Mouse (Mus musculus) testis, postnatal 10 days (tissue): ENCODE measurements at regions not wholly inside any gene's neighbourhood (a gene's known extent, or its start where the extent isn't known, plus 50 kb on each side); places are given as distances from the start of the nearest gene placed in this dataset.

ENCODE experiments used
- DNase-seq: peaks from one replicate; pipeline ENCODE4 v3.0.0; 2021; ENCODE audit warnings: low spot score

DNA sequence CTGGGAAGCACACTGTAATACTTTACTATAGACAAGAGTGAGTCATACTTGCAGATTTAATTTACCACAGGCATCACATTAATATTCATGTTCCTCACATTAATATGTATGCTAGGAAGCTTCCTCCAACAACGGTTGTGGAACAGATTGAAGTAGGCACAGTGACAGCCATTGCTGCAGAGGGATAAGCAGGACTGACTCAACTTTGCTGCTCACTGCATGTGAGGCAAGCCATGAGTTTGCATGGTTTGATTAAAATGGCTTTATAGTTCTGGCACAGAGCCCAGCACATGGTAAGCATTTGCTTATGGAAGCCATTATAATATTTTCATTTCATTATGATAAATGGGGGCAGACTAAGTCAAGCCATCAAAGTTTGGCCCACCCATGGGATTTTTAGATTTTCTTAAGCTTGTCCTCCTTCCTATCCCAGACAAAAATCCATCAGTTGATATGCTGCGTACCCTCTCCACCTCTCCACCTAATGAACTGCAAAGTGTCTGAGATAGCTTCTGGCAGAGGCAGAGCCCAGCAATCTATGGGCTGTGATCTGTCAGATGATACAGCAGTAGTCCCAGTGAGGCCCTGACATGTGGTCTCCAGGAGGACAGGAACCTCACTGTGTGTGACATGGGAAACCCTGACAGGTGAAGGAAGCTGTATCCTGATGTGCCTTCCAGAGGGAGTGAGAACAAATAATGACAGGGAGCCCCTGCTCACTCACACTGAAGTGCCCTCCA, 109.6 kb upstream of the Arrdc4 start:
- DNase-seq, result no peak

DNA sequence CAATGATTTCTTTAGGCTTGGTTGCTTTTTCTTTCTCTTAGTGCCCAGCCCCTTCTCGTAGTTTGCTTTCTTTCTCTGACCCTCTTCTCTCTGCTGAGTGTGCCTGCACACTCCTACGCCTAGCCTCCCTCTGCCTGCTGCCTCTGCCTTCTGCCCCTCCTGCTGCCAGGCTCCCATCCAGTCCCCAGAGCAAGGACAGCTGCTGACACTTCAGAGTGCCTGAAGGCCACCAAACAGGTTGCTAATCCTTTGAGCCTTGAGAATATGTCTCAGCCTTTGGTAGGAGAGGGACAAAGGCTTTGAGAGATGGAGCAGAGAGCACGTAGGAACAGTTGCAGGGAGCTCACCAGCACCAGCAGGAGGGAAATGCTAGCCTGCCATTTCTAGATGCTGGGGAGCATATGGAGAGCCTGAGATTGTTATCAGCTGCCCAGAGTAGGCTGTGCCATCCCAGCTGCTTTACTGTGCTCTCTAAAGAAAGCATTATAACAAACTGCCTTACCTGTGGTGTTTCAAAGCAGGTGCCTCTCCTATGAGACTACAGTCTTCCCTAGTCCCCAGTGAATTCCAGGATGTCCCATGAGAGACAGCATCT, 103.0 kb upstream of the Arrdc4 start:
- DNase-seq, result no peak

DNA sequence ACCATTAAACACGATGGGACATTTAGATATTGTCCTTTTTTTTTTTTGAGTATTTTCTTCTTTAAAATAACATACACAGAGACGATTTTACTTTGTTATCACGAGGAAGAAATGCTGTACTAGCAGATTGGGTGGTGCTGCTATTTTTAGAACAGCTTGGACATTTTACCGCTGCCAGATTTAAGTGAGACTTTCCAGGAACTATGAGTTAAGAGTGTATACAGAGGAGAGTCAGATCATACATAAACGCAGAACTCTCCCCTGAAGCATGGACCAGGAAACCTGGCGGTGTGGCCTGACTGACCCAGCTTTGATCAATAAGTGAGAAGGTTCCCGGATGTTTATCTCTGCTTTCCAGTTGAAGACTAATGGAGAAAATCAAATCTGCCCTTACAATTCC, 95.6 kb upstream of the Arrdc4 start:
- no peak for DNase-seq

DNA sequence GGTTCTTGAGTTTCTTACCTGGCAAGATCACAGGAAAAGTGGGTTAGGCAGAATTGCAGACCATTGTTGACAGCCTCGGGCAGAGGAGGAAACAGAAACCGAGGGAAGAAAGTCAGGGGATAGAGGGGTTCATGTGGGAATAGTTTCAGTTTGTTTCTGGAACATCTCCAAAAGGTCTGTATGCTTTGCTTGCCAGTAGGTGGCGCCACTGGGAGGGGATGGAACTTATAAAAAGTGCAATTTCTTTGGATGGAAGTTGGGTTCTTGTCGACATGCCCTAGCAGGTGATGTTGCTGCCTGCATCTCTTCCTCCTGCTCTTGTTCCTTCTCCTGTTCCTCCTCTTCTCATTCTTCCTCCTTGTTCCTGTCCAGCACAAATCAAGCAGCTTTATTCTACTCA, 94.3 kb upstream of the Arrdc4 start:
- DNase-seq, result peak; percentile 70

DNA sequence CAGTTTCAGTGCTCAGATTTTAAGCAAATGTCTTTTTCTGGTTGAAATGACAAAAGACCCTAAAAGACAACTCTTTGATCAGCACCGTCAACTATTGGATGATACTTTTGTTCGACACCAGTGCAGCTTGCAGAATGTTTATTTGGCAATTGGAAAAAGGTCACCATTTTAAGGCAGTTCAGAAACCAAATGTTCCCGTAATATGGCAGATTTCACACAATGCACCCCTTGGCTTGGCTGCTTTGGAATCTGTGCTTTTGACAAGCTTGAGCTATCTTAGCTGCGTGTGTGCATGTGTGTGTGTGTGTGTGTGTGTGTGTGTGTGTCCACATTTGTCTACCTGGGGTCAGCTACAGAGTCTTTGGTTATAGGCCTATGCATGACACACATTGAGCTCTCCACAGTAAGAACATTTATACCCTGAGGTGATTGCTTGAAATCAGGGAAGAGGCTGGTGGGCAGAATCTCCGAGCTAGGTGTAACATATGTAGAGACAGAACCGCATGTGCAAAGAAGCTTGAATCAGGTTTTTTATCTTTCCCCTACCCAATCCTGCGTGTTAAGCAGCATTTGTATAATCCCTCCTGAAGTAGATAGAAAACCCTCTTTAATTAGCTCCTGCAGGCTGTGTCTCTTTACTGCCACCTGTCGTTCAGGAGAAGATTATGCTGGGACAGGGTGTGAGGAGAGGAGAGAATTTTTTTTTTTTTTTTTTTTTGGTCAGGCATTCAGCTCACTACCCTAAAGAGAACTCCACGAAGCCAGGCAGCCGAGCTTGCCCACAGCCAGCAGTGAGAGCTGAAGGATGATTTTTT, 85.1 kb upstream of the Arrdc4 start:
- DNase-seq, result no peak

DNA sequence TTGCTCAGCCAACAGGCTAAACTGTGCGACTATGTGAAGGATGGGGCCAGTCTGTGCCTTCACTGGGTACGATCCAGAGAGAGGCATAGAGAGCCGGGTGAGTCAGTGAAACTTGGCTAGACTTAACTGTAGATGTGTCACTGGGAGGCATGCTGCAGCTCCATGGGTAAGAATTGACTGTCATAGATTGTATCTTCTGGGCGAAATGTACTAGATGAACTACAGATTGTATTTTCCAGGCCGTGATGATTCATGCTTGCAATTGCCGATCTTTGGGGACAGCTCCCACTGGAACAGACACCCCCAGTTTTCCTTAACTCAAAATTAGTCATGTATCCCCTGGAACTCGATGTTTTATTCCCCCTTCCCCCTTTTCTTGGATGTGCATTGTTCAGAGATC, 84.5 kb upstream of the Arrdc4 start:
- DNase-seq, result no peak

DNA sequence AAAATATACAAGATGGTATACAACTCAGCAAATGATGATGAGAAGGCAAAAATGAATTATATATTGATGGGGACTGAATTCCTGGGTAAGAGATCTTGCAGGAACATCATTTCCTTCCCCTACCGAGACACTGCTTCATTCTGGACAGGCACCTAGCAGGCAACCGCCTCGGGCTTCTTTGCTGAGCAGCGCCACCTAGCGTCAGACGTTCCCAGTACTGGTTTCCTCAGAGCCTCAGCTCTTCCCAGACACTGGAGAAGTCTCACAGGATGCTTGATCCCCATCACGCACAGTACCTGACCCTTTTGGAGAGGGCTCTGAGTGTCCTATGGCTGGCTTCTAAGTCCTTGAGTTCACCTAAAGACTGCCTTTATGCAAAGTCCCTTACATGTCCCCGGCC, 80.8 kb upstream of the Arrdc4 start:
- peak; percentile 95 for DNase-seq

DNA sequence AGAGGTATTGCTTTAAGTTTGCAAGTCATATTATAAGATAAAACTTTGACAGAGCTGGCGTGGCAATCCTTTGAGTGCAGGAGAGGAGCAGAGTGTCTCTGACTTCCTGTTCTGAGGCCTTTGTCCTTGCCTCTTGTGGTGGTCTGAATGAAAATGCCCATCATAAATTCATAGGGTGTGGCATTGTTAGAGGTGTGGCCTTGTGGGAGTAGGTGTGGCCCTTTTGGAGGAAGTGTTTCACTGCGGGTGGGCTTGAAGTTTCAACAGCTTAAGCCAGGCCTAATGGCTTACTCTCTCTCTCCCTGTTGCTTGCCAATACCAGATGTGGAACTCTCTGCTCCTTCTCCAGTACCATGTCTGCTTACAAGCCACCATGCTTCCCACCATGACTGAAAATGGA, 75.4 kb upstream of the Arrdc4 start:
- DNase-seq, result no peak

DNA sequence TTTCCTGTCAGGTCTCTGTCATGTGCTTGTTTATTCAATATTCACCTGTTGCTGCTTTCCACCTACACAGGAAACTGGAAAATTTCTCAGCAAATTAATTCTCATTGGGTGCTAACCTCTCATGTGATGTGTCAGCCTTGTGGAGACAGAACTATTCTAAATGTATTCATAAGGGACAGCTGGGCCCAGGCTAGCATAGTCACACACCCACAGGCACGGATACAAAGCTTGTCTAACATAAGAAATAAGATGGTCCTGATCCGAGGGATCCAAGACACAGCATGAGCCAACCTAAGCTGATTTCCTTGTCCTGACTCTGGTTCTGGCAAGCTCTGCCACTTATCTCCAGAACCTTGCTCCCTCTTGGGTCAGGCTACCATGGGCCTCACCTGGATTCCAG, 74.6 kb upstream of the Arrdc4 start:
- no peak for DNase-seq

DNA sequence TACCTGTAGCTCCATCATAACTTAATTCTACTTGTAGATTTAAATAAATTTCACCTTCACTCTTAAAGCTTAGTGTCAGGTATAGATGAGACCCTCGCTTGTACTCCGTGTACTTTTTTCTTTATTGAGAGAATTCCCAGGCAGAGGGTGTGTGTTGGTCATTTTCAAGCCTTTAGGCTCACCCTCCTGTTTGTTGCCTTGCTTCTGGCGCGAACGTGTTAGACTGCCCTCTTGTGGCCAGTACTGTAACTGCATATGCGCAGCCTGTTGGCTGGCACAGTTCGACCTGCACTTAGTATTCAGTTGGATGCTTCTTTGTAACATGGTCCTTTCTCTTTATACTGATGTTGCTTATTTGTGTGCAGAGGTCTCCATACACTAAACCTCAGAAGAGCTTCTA, 74.1 kb upstream of the Arrdc4 start:
- peak; percentile 71 for DNase-seq

DNA sequence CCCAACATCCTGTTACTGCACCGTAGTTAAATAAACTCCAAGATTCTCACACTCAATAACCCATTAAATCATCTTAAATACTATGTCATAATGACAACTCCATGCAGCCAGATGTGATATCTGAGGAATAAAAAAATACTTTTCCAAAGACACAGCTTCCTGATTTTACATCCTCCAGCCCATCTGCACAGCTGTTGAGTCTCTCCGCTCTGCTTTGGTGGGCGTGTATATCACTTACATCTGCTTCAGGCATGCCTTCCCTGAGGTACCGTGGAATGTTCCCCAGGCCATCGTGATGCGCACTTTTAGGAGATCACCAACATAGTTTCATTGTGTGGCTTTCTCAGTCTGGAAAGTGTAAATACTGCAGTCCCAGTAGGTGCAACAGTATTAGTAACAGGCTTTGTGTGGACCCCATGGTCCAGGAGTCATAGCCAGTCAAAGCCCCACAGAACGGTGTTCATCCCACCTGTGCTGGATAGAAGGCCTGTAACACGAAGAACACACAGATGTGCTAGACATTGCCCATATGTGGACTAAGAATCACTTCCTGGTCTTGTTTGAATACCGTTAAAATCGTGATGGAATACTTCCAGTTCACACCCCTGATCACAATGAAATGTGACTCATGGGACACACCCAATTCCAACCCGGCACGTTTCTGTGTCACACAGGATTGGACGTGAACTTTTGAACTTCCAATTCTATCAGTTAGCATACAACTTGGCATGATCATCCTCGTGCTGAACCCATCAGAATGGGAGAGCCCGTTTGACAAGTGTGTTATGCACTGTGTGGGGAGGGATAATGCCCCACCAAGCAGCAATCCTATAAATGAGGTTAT, 66.0 kb upstream of the Arrdc4 start:
- DNase-seq, result no peak

DNA sequence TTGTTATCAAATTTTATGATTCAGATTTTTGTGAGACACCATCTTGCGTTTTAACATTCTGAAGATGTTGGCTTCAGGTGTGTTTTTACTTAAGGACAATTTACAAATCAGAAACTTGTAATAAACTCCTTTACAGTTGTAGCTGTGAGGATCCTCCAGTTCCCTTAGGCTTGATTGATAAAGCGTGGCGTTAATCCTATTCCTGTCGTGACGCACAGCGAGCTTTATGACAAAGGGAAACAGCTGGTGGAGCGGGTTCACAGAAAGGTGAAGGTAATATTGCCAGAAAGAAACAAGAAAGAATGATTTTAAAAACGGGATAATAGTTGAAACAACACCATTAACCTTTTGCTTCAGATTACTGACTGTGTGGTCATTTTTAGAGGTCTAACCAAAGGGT, 60.7 kb upstream of the Arrdc4 start:
- DNase-seq, result no peak
